Mouse (Mus musculus): ENCODE results near the gene Eif4g3. TPM values are rescaled to one million over a fixed set of nuclear protein-coding genes. Genes with fewer than 3 reads are reported as not detected.
A peak's percentile ranks its signal among the peaks of the same experiment; 100 is the strongest.

Gene Eif4g3
- polyA plus RNA-seq (2014; fragmentation: Nextera tagmentation; extraction: Ambion mirVana) = 57.3 and 57.6 TPM in 2 replicates

DNA sequence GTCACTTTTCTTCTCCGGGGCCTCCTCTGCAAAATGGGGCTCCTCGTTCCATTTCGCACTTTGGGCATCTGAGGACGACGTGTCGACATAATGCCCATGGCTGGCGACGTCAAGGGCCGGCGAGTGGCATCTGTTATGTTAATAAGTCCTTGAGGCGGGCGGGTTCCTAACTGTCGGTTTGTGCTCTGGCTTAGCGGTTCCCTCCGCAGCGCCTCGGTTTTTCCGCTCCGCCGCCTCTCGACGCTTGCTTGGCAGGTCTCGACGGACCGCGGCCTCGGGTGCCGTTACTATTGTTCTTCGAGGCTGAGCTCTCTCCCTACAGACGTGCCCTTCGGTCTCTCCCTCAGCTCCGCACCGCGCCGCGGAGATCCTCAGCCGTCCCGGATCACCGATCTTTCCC, at the start of gene Eif4g3:
Gene Eif4g3 (plus strand): TSS at position 133 of the 400 bp plus-strand sequence.
- ATAC-seq (replicated peaks; ENCODE audit: low FRiP score) = no peak; the same call in 1 of the 2 replicates
- H3K4me1 ChIP-seq (replicated peaks; ENCODE audit: control insufficient read depth, insufficient read depth, low read length) = peaks cover 11% of the 10 kb centered on the region
- H3K9ac ChIP-seq (ENCODE audit: low read length) = peak within 1 kb of the TSS; percentile 98

DNA sequence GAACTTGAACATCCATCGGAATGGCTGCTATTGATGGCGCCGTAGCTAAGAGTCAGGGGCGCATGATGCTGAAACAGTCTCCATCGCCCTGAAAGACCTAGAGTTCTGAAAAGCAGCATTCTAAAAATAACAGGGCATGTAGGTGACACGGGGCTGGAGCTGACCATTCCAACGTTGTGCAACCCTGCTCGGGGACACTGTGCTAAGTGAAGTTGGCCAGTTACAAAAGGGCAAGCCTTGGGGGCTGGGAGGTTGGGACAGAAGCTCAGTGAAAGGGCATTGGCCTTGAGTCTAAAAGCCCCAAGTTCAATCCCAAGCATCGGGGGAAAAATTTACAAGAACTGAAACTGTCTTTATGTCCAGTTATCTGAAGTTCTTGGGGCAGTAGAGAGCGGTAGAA, 49.3 kb upstream of the Eif4g3 start:
- ATAC-seq (replicated peaks; ENCODE audit: low FRiP score) (no peak), DNase-seq (ENCODE audit: low spot score) (no peak)
- Histone ChIP-seq H3K9ac (ENCODE audit: low read length) (no peak overlapping the region), H3K4me3 (ENCODE audit: low read depth, low read length) (no peak overlapping the region), H3K27ac (ENCODE audit: low read depth, low read length) (no peak overlapping the region), H3K4me2 (ENCODE audit: low read depth, low read length, severe bottlenecking) (no peak overlapping the region), H3K27me3 (ENCODE audit: control insufficient read depth, insufficient read depth, low read length) (no peaks in the 10 kb centered on the region), H3K36me3 (ENCODE audit: control insufficient read depth, insufficient read depth, low read length) (no peaks in the 10 kb centered on the region), H3K9me3 (ENCODE audit: control insufficient read depth, low read length) (no peaks in the 10 kb centered on the region), H3K4me1 (replicated peaks; ENCODE audit: control insufficient read depth, insufficient read depth, low read length) (0 out of 2 replicates have a peak, but pooled peaks cover 4% of the 10 kb centered on the region)
- WGBS = 91% methylated on average over 10 of the region's 10 CpGs

More for the DNA sequence above, at the start of gene Eif4g3:
- no peak for DNase-seq (ENCODE audit: low spot score)
- H3K4me2 ChIP-seq (ENCODE audit: low read depth, low read length, severe bottlenecking) = peak within 1 kb of the TSS; percentile 75
- 1% methylated on average over 39 of the region's 39 CpGs for WGBS
- no peaks in the 10 kb centered on the region; the same call in 1 of the 2 replicates for H3K36me3 ChIP-seq (ENCODE audit: control insufficient read depth, insufficient read depth, low read length)
- H3K4me3 ChIP-seq (ENCODE audit: low read depth, low read length) = peak within 1 kb of the TSS; percentile 100
- no peaks in the 10 kb centered on the region for H3K9me3 ChIP-seq (ENCODE audit: control insufficient read depth, low read length)
- peaks cover 2% of the 10 kb centered on the region; the same call in 1 of the 2 replicates for H3K27me3 ChIP-seq (ENCODE audit: control insufficient read depth, insufficient read depth, low read length)
- H3K27ac ChIP-seq (ENCODE audit: low read depth, low read length) = peak within 1 kb of the TSS; percentile 95

DNA sequence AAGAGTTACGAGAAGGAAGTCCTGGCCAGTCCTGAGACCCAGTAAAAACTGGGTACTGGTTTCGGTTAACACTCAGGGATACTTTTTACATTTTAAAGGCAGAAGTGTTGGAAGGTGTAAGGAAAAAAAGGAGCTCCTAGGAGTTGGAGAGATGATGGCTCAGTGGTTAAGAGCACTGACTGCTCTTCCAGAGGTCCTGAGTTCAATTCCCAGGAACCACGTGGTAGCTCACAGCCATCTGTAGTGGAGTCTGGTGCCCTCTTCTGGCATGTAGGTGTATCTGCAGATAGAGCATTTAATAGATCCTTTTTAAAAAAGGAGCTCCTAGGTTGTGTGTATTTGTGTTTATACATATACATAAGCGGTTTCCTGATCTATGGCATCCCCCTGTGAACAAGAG, 47.4 kb upstream of the Eif4g3 start:
- no peaks in the 10 kb centered on the region for H3K9me3 ChIP-seq (ENCODE audit: control insufficient read depth, low read length)
- 0 out of 2 replicates have a peak, but pooled peaks cover 4% of the 10 kb centered on the region for H3K4me1 ChIP-seq (replicated peaks; ENCODE audit: control insufficient read depth, insufficient read depth, low read length)
- 68% methylated on average over 4 of the region's 4 CpGs for WGBS
- H3K4me2 ChIP-seq (ENCODE audit: low read depth, low read length, severe bottlenecking) = no peak overlapping the region
- ATAC-seq (replicated peaks; ENCODE audit: low FRiP score) = no peak
- H3K27ac ChIP-seq (ENCODE audit: low read depth, low read length) = no peak overlapping the region
- DNase-seq (ENCODE audit: low spot score) = no peak
- no peak overlapping the region for H3K9ac ChIP-seq (ENCODE audit: low read length)
- no peaks in the 10 kb centered on the region for H3K36me3 ChIP-seq (ENCODE audit: control insufficient read depth, insufficient read depth, low read length)
- H3K27me3 ChIP-seq (ENCODE audit: control insufficient read depth, insufficient read depth, low read length) = no peaks in the 10 kb centered on the region
- no peak overlapping the region for H3K4me3 ChIP-seq (ENCODE audit: low read depth, low read length)

DNA sequence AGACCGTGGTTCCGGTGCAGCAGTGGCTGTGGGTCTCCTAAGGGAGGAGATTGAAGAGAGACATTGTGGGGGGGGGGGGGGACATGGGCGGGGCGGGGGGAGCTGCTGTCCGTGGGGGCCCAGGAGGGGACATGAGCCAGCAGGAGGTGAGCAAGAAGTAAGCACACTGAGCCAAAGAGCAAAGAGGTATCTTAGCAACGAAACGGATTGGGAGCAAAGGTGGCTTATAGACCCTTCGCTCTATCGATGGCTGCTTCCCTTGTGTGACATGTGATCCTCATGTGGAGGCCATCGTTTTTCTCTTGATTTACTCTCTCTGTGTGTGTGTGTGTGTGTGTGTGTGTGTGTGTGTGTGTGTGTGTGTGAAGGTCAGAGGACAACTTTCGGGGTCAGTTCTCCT, 46.4 kb upstream of the Eif4g3 start:
- ATAC-seq (replicated peaks; ENCODE audit: low FRiP score) = no peak
- no peak for DNase-seq (ENCODE audit: low spot score)
- Histone ChIP-seq H3K27ac (ENCODE audit: low read depth, low read length) (no peak overlapping the region), H3K27me3 (ENCODE audit: control insufficient read depth, insufficient read depth, low read length) (no peaks in the 10 kb centered on the region), H3K4me2 (ENCODE audit: low read depth, low read length, severe bottlenecking) (no peak overlapping the region), H3K4me1 (replicated peaks; ENCODE audit: control insufficient read depth, insufficient read depth, low read length) (0 out of 2 replicates have a peak, but pooled peaks cover 4% of the 10 kb centered on the region), H3K4me3 (ENCODE audit: low read depth, low read length) (no peak overlapping the region), H3K9me3 (ENCODE audit: control insufficient read depth, low read length) (no peaks in the 10 kb centered on the region), H3K36me3 (ENCODE audit: control insufficient read depth, insufficient read depth, low read length) (no peaks in the 10 kb centered on the region), H3K9ac (ENCODE audit: low read length) (no peak overlapping the region)
- WGBS = 88% methylated on average over 11 of the region's 11 CpGs

DNA sequence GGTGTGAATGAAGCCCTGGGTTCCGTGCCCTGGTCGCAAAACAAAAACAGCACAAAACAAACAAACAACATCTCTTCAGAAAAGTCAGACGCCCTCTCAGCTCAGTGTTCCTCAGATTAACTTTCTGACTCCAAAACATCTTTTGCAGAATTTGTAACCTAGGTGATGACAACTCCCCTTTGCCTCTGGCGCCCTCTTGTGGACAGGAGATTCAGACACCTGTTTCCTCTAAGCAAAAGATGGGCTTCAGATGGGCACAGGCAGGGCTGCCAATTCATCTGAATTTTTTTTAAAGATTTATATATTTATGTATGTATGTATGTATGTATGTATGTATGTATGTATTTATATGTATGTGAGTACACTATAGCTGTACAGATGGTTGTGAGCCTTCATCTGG, 40.0 kb upstream of the Eif4g3 start:
- DNase-seq (ENCODE audit: low spot score) = peak; percentile 86
- no peak overlapping the region for H3K4me2 ChIP-seq (ENCODE audit: low read depth, low read length, severe bottlenecking)
- no peak for ATAC-seq (replicated peaks; ENCODE audit: low FRiP score)
- no peaks in the 10 kb centered on the region for H3K27me3 ChIP-seq (ENCODE audit: control insufficient read depth, insufficient read depth, low read length)
- no peaks in the 10 kb centered on the region for H3K36me3 ChIP-seq (ENCODE audit: control insufficient read depth, insufficient read depth, low read length)
- WGBS = 36% methylated on average over 4 of the region's 4 CpGs
- no peak overlapping the region for H3K4me3 ChIP-seq (ENCODE audit: low read depth, low read length)
- H3K4me1 ChIP-seq (replicated peaks; ENCODE audit: control insufficient read depth, insufficient read depth, low read length) = no peaks in the 10 kb centered on the region
- no peak overlapping the region for H3K9ac ChIP-seq (ENCODE audit: low read length)
- H3K27ac ChIP-seq (ENCODE audit: low read depth, low read length) = no peak overlapping the region
- no peaks in the 10 kb centered on the region for H3K9me3 ChIP-seq (ENCODE audit: control insufficient read depth, low read length)

DNA sequence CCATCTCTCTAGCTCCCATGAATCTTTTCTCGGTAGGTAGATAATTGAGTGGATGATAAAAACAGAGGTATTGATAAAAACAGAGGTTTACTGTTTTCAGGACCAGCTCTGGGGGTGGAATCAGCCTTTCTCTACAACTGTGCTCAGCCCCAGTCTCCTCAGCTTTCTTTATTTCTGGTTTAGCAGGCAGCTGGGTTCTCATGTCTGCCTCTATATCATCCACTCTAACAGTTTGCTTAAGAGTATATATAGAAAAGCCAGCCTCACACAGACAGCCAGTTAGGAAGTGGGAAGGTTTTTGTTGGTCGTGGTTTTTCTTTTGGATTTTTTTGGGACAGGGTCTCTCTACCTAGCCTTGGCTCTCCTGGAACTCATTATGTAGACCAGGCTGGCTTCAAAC, 38.6 kb upstream of the Eif4g3 start:
- DNase-seq (ENCODE audit: low spot score) = no peak
- H3K36me3 ChIP-seq (ENCODE audit: control insufficient read depth, insufficient read depth, low read length) = peaks cover under 1% of the 10 kb centered on the region; the same call in 1 of the 2 replicates
- no peaks in the 10 kb centered on the region for H3K27me3 ChIP-seq (ENCODE audit: control insufficient read depth, insufficient read depth, low read length)
- no peaks in the 10 kb centered on the region for H3K9me3 ChIP-seq (ENCODE audit: control insufficient read depth, low read length)
- H3K9ac ChIP-seq (ENCODE audit: low read length) = no peak overlapping the region
- no peak overlapping the region for H3K4me2 ChIP-seq (ENCODE audit: low read depth, low read length, severe bottlenecking)
- no peak overlapping the region for H3K27ac ChIP-seq (ENCODE audit: low read depth, low read length)
- WGBS = 89% methylated on average over 2 of the region's 2 CpGs
- H3K4me3 ChIP-seq (ENCODE audit: low read depth, low read length) = no peak overlapping the region
- H3K4me1 ChIP-seq (replicated peaks; ENCODE audit: control insufficient read depth, insufficient read depth, low read length) = no peaks in the 10 kb centered on the region
- ATAC-seq (replicated peaks; ENCODE audit: low FRiP score) = no peak

DNA sequence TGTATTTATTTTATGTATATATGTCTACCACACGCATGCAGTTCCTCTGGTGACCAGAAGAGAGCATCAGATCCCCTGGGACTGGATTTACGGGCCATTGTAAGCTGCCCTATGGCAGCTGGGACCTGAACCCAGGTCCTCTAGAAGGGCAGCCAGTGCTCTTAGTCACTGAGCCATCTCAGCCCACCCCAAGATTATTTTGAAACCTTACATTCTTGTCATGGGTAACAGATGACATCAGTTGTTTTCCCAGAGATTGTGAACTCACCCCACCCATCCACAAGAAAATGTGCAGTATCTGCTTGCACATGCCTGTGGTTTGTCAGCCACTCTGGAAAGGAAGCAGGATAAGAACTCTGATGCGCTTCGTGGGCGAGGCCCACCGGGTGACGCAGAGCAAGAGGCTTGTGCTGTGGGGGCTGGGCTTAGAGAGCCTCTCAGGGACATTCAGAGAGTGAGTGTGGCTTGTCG, 37.9 kb upstream of the Eif4g3 start:
- Histone ChIP-seq H3K9me3 (ENCODE audit: control insufficient read depth, low read length) (peaks cover 4% of the 10 kb centered on the region; the same call in 1 of the 2 replicates), H3K9ac (ENCODE audit: low read length) (no peak overlapping the region), H3K36me3 (ENCODE audit: control insufficient read depth, insufficient read depth, low read length) (peaks cover 5% of the 10 kb centered on the region; the same call in 1 of the 2 replicates), H3K27ac (ENCODE audit: low read depth, low read length) (no peak overlapping the region), H3K4me1 (replicated peaks; ENCODE audit: control insufficient read depth, insufficient read depth, low read length) (no peaks in the 10 kb centered on the region), H3K4me2 (ENCODE audit: low read depth, low read length, severe bottlenecking) (no peak overlapping the region), H3K4me3 (ENCODE audit: low read depth, low read length) (no peak overlapping the region), H3K27me3 (ENCODE audit: control insufficient read depth, insufficient read depth, low read length) (no peaks in the 10 kb centered on the region)
- 90% methylated on average over 8 of the region's 8 CpGs for WGBS
- DNase-seq (ENCODE audit: low spot score) (no peak), ATAC-seq (replicated peaks; ENCODE audit: low FRiP score) (no peak)

DNA sequence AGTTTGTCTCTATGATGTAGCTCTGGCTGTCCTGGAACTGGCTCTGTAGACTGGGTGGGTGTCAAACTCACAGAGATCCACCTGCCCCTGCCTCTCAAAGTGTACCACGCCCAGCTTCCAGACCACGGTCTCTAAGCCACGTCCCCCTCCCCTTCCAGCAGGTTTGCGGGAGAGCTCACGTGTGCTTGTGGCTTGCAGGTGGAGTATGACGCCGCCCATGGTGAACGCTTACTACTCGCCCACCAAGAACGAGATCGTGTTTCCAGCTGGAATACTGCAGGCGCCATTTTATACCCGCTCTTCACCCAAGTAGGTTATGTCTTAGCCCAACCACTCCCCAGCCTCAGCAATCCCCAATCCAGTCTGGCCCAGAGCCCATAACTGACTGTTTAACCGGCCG, 36.6 kb upstream of the Eif4g3 start:
- peaks cover 5% of the 10 kb centered on the region; the same call in 1 of the 2 replicates for H3K36me3 ChIP-seq (ENCODE audit: control insufficient read depth, insufficient read depth, low read length)
- WGBS = 95% methylated on average over 15 of the region's 15 CpGs
- H3K27me3 ChIP-seq (ENCODE audit: control insufficient read depth, insufficient read depth, low read length) = no peaks in the 10 kb centered on the region
- H3K4me3 ChIP-seq (ENCODE audit: low read depth, low read length) = no peak overlapping the region
- ATAC-seq (replicated peaks; ENCODE audit: low FRiP score) (no peak), DNase-seq (ENCODE audit: low spot score) (no peak)
- no peak overlapping the region for H3K9ac ChIP-seq (ENCODE audit: low read length)
- no peak overlapping the region for H3K27ac ChIP-seq (ENCODE audit: low read depth, low read length)
- H3K4me2 ChIP-seq (ENCODE audit: low read depth, low read length, severe bottlenecking) = no peak overlapping the region
- H3K4me1 ChIP-seq (replicated peaks; ENCODE audit: control insufficient read depth, insufficient read depth, low read length) = no peaks in the 10 kb centered on the region
- peaks cover 4% of the 10 kb centered on the region; the same call in 1 of the 2 replicates for H3K9me3 ChIP-seq (ENCODE audit: control insufficient read depth, low read length)

Data from forebrain, embryonic 11.5 days (tissue).